Mouse (Mus musculus): ENCODE results near the gene Ntrk2. TPM values are rescaled to one million over a fixed set of nuclear protein-coding genes. Genes with fewer than 3 reads are reported as not detected.

The Ntrk2 gene
- total and polyA plus RNA-seq, 3 experiments: under 0.01 TPM; not detected in 2

DNA sequence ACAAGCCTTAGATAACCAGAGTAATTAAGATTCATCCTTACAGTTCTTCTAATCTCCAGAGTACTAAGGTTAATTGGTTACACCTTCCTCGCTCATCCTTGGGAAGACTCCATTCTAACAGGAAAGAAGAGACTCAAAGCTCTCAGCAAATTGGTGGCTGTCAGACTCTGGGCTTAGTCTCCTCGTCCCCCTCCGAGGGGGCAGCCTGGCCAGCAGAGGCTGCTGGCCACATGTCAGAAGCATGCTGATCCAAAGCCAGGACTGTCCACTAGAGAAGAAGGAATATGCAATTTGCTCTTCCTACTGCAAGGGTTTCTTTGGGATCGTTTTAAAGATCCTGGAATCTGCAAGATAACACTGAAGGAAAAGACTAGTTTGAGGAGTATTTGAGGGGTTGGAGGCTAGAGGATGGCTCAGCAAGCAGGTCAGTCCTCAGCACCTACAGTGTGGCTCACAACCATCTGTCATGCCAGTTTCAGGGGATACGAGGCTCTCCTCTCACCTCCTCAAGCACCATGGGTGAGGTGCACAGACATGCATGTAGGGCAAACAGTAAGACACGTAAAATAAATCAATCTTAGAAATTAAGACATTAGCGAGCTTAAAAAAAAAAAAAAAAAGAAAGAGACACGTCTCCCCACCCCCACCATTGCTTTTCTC lies 60.5 kb downstream of the Ntrk2 start:
- H3K4me1 ChIP-seq (ENCODE audit: control insufficient read depth in 1 of 2, insufficient read depth in 2 of 2, low read length in 2 of 2): no peaks in the 10 kb centered on the region
- H3K36me3 ChIP-seq (ENCODE audit: control insufficient read depth in 1 of 2, insufficient read depth in 2 of 2, low read length in 2 of 2): no peaks in the 10 kb centered on the region
- no peaks in the 10 kb centered on the region for H3K79me2 ChIP-seq (ENCODE audit: control insufficient read depth, insufficient read depth, low read length, poor library complexity)
- H3K9me3 ChIP-seq (replicated peaks; ENCODE audit: insufficient read depth, low read length): no peaks in the 10 kb centered on the region
- no peak for DNase-seq (ENCODE audit: low read depth, low spot score)
- no peaks in the 10 kb centered on the region for H3K27me3 ChIP-seq (ENCODE audit: control insufficient read depth in 1 of 2, insufficient read depth in 2 of 2, low read length in 2 of 2)
- TF ChIP-seq MYC (IDR thresholded peaks at IDR 0.05; ENCODE audit: low read depth, low read length) (no peak), ZKSCAN1 (IDR thresholded peaks at IDR 0.05; ENCODE audit: low read depth, low read length) (no peak), POLR2AphosphoS5 (IDR thresholded peaks at IDR 0.05; ENCODE audit: borderline replicate concordance, low read depth, low read length) (no peak), CTCF (IDR thresholded peaks at IDR 0.05 in 2 of 3, conservative IDR thresholded peaks at IDR 0.05 in 1 of 3; ENCODE audit: control insufficient read depth in 1 of 3, insufficient read depth in 1 of 3, low read depth in 2 of 3, low read length in 3 of 3, poor library complexity in 1 of 3, severe bottlenecking in 1 of 3) (no peak), USF1 (IDR thresholded peaks at IDR 0.05; ENCODE audit: low read depth, low read length) (no peak), HCFC1 (IDR thresholded peaks at IDR 0.05; ENCODE audit: low read depth, low read length) (no peak), ELF1 (IDR thresholded peaks at IDR 0.05; ENCODE audit: low read depth, low read length) (no peak), ZC3H11A (IDR thresholded peaks at IDR 0.05; ENCODE audit: low read depth, low read length) (no peak), GATA1 (IDR thresholded peaks at IDR 0.05; ENCODE audit: low read depth, low read length) (no peak), NELFE (IDR thresholded peaks at IDR 0.05; ENCODE audit: low read depth, low read length) (no peak), ZMIZ1 (IDR thresholded peaks at IDR 0.05; ENCODE audit: low read depth, low read length) (no peak), MAZ (IDR thresholded peaks at IDR 0.05; ENCODE audit: low read depth, low read length) (no peak), MAX (IDR thresholded peaks at IDR 0.05; ENCODE audit: low read length) (no peak), CHD2 (IDR thresholded peaks at IDR 0.05; ENCODE audit: low read length) (no peak), JUND (IDR thresholded peaks at IDR 0.05; ENCODE audit: low read depth, low read length) (no peak), TCF12 (IDR thresholded peaks at IDR 0.05; ENCODE audit: low read depth, low read length) (no peak), EP300 (IDR thresholded peaks at IDR 0.05; ENCODE audit: low read depth in 1 of 2, low read length in 2 of 2) (no peak)
- no peak overlapping the region for H3K27ac ChIP-seq (ENCODE audit: control insufficient read depth, low read depth, low read length)
- no peak overlapping the region for H3K9ac ChIP-seq (ENCODE audit: control insufficient read depth, low read depth, low read length, poor library complexity, severe bottlenecking)
- no peak overlapping the region for H3K4me3 ChIP-seq (ENCODE audit: control insufficient read depth in 1 of 2, insufficient read depth in 1 of 2, low read depth in 2 of 2, low read length in 2 of 2)

DNA sequence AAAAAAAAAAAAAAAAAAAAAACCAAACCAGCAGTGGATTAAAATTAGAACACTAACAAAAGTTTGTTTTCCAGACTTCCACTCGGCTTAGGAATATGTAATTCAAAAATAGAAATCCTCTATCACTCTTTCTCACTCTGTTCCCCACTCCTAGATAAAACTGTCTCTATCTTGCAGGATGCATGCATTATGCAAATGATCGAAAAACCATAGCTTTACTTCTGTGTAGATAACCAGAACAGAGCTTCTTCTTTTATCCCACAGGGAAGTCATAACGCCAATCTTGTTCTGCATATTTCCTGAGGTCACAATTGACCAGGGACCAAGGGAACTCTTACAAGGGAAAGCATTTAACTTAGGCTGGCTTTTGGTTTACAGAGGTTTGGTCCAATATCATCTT lies 76.1 kb downstream of the Ntrk2 start:
- no peaks in the 10 kb centered on the region; the same call in 1 of the 2 replicates for H3K9me3 ChIP-seq (replicated peaks; ENCODE audit: insufficient read depth, low read length)
- TF ChIP-seq CHD1 (IDR thresholded peaks at IDR 0.05; ENCODE audit: low read depth, low read length): no peak
- no peak for TF ChIP-seq E2F4 (IDR thresholded peaks at IDR 0.05; ENCODE audit: borderline replicate concordance, low read depth, low read length)
- no peak for TF ChIP-seq KAT2A (conservative IDR thresholded peaks at IDR 0.05; ENCODE audit: low read depth, low read length)
- TF ChIP-seq BHLHE40 (IDR thresholded peaks at IDR 0.05; ENCODE audit: borderline replicate concordance, low read depth, low read length): no peak
- TF ChIP-seq MYC (IDR thresholded peaks at IDR 0.05; ENCODE audit: low read depth, low read length): no peak
- no peak for TF ChIP-seq UBTF (IDR thresholded peaks at IDR 0.05; ENCODE audit: borderline replicate concordance, insufficient read depth, low read depth, low read length)
- no peak for TF ChIP-seq NRF1 (IDR thresholded peaks at IDR 0.05; ENCODE audit: insufficient read depth, low read depth, low read length, poor library complexity, severe bottlenecking)
- no peak for TF ChIP-seq EP300 (IDR thresholded peaks at IDR 0.05; ENCODE audit: low read depth in 1 of 2, low read length in 2 of 2)
- TF ChIP-seq SMC3 (IDR thresholded peaks at IDR 0.05; ENCODE audit: low read depth, low read length): no peak
- no peak for TF ChIP-seq USF2 (IDR thresholded peaks at IDR 0.05; ENCODE audit: borderline replicate concordance in 1 of 2, insufficient read depth in 1 of 2, low read depth in 1 of 2, low read length in 2 of 2)
- no peak for TF ChIP-seq MAZ (IDR thresholded peaks at IDR 0.05; ENCODE audit: low read depth, low read length)
- TF ChIP-seq POLR2A (IDR thresholded peaks at IDR 0.05; ENCODE audit: control insufficient read depth in 1 of 2, insufficient read depth in 1 of 2, low read depth in 1 of 2, low read length in 2 of 2, poor library complexity in 1 of 2): no peak
- no peak for TF ChIP-seq RCOR1 (IDR thresholded peaks at IDR 0.05; ENCODE audit: low read depth, low read length)
- no peak for TF ChIP-seq ETS1 (IDR thresholded peaks at IDR 0.05; ENCODE audit: low read depth, low read length)
- TF ChIP-seq GABPA (IDR thresholded peaks at IDR 0.05; ENCODE audit: low read depth, low read length): no peak
- no peak for TF ChIP-seq MYB (IDR thresholded peaks at IDR 0.05; ENCODE audit: low read depth, low read length)
- H3K27me3 ChIP-seq (ENCODE audit: control insufficient read depth in 1 of 2, insufficient read depth in 2 of 2, low read length in 2 of 2): no peaks in the 10 kb centered on the region
- H3K79me2 ChIP-seq (ENCODE audit: control insufficient read depth, insufficient read depth, low read length, poor library complexity): no peaks in the 10 kb centered on the region
- no peak overlapping the region for H3K27ac ChIP-seq (ENCODE audit: control insufficient read depth, low read depth, low read length)
- H3K4me1 ChIP-seq (ENCODE audit: control insufficient read depth in 1 of 2, insufficient read depth in 2 of 2, low read length in 2 of 2): no peaks in the 10 kb centered on the region
- H3K9ac ChIP-seq (ENCODE audit: control insufficient read depth, low read depth, low read length, poor library complexity, severe bottlenecking): no peak overlapping the region
- no peaks in the 10 kb centered on the region for H3K36me3 ChIP-seq (ENCODE audit: control insufficient read depth in 1 of 2, insufficient read depth in 2 of 2, low read length in 2 of 2)
- DNase-seq (ENCODE audit: low read depth, low spot score): peak; percentile 3
- H3K4me3 ChIP-seq (ENCODE audit: control insufficient read depth in 1 of 2, insufficient read depth in 1 of 2, low read depth in 2 of 2, low read length in 2 of 2): no peak overlapping the region
